Mouse (Mus musculus): ENCODE results near the gene Abat. TPM values are rescaled to one million over a fixed set of nuclear protein-coding genes. Genes with fewer than 3 reads are reported as not detected.

The Abat gene
- polyA plus RNA-seq, 1 experiment from 2014 or later: 25.8 TPM

DNA sequence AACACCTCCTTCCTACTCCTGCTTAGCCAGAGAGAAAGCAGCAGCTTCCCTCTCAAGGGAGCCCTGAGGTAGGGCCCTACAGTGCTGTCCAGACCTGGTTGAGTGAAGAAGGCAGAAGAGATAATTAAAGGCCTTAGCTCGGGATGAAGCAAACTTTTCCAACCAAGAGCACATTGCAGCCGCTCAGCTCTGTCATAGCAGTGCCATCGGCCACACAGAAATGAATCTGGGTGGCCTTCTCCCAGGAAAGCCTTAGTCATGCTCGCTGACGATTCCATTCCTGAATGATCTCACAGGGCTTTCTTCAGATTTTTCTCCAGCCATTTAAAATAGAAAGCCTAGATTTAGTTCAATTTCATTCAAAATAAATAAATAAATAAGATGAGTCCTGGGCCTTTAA is 3.3 kb upstream of the Abat start:
- DNase-seq (ENCODE audit: low read depth, low spot score) (no peak), ATAC-seq (no peak)
- in situ Hi-C loops (cut with MboI; ENCODE audit: low pct_unique_long_range_greater_than_20kb): no loop called here
- ChIA-PET CTCF (interaction anchor here (5.6 kb wide), 1 partner anchor 15 kb away, joined by 18 read pairs; no protein-coding TSS in a partner anchor), POLR2A (no interaction called here)
- peaks cover 8% of the 10 kb centered on the region for H3K27me3 ChIP-seq
- TF ChIP-seq CTCF (IDR thresholded peaks at IDR 0.05): no peak

- no peak for TF ChIP-seq CTCF (IDR thresholded peaks at IDR 0.05)
- DNase-seq (ENCODE audit: low read depth, low spot score) (no peak), ATAC-seq (peak; percentile 41)
- ChIA-PET POLR2A (no interaction called here), CTCF (no interaction called here)
- peaks cover 8% of the 10 kb centered on the region for H3K27me3 ChIP-seq
- in situ Hi-C loops (cut with MboI; ENCODE audit: low pct_unique_long_range_greater_than_20kb): no loop called here
Measured at GRCm38 (mm10) chr16:8512830-8513229, 399 bp upstream of the Abat start.

DNA sequence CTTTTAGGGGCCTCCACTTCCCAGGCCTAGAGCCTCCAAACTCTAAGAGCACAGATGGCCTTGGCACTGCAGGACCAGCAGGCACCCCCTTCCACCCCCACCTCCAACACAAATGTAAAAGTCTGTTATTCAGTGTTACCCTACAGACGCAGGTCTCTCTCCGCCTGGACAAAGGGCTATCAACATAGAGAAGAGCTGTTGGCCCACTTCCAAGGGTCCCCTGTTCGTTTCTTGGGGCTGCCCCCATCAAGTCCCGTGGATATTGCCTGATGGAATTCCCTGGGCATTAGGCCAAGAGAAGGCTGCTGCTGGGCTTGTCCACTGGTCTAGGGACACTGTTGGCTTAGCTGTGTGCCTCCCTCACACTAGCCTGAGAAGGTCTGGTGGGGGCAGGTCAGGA is 951 bp downstream of the Abat start:
- peaks cover 8% of the 10 kb centered on the region for H3K27me3 ChIP-seq
- no peak for TF ChIP-seq CTCF (IDR thresholded peaks at IDR 0.05)
- CTCF ChIA-PET: interaction anchor here (1.3 kb wide), 1 partner anchor 24 kb away, joined by 3 read pairs; no protein-coding TSS in a partner anchor
- POLR2A ChIA-PET: interaction anchor here (1.0 to 1.2 kb wide), 2 partner anchors 71 to 157 kb away, joined by 3 read pairs; no protein-coding TSS in a partner anchor
- in situ Hi-C loops (cut with MboI; ENCODE audit: low pct_unique_long_range_greater_than_20kb): no loop called here
- ATAC-seq: no peak
- DNase-seq (ENCODE audit: low read depth, low spot score): no peak

GRCm38 (mm10) chr16:8520525-8520924 is 7.3 kb downstream of the Abat start:
- no peak for ATAC-seq
- no peak for DNase-seq (ENCODE audit: low read depth, low spot score)
- TF ChIP-seq CTCF (IDR thresholded peaks at IDR 0.05): no peak
- no peaks in the 10 kb centered on the region for H3K27me3 ChIP-seq
- in situ Hi-C loops (cut with MboI; ENCODE audit: low pct_unique_long_range_greater_than_20kb): no loop called here
- ChIA-PET POLR2A (no interaction called here), CTCF (interaction anchor here (1.2 kb wide), 1 partner anchor 62 kb away, joined by 3 read pairs; no protein-coding TSS in a partner anchor)

DNA sequence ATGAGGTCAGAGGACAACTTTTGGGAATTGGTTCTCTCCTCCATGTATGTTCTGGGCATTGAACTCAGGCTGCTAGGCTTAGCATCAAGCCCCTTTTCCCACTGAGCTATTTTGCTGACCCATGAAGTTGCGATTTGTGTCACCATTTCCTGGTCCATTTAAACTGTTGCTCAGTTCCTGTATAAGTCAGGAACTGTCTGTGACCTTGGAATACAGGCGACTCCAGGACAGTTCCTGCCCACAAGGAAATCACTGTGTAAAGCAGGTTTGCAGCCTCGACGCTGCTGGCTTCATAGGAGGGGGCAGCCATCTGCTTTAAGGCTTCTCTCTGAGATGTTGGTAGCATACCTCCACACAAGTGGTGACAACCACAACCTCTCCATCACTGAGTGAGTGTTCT is 8.1 kb downstream of the Abat start:
- no peak for TF ChIP-seq CTCF (IDR thresholded peaks at IDR 0.05)
- in situ Hi-C loops (cut with MboI; ENCODE audit: low pct_unique_long_range_greater_than_20kb): no loop called here
- ChIA-PET POLR2A (no interaction called here), CTCF (no interaction called here)
- H3K27me3 ChIP-seq: no peaks in the 10 kb centered on the region
- ATAC-seq (no peak), DNase-seq (ENCODE audit: low read depth, low spot score) (no peak)

DNA sequence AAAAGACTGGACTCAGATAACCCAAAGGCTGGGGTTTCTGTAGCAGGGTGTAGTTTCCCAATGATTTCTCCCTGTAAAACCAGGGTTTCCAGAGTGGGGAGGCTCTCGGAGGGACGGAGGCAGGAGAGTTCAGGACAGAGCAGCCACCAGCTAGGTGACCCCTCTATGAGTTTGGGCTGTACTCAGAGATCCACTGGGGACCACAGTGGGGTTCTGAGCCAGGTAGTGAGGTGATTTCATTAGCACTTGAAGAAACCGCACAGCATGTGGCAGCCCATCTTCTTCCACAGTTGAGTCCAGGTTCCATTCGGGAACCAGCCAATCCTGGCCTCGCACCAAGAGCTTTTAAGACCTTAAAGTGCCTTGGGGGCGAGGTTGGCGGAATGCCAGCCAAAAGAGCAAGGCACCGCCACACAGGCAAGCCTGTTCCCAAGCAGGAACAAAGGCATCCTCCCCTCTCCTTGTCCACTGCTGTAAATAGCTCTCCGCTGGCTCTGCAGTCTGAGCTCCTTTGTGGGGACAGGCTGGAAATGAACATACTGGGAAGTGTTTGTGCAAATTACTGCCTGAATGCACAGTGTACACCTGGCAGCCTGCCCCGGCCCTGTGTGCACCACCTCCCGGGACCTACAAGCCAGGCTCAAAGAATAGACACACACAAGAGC is 10.4 kb downstream of the Abat start:
- CTCF ChIA-PET: interaction anchor here (1.2 to 1.3 kb wide), 2 partner anchors 30 to 52 kb away, joined by 3 to 5 read pairs; no protein-coding TSS in a partner anchor
- ATAC-seq (no peak), DNase-seq (ENCODE audit: low read depth, low spot score) (no peak)
- no peaks in the 10 kb centered on the region for H3K27me3 ChIP-seq
- TF ChIP-seq CTCF (IDR thresholded peaks at IDR 0.05): no peak
- POLR2A ChIA-PET: no interaction called here
- in situ Hi-C loops (cut with MboI; ENCODE audit: low pct_unique_long_range_greater_than_20kb): no loop called here

GRCm38 (mm10) chr16:8524163-8524847 is 11.1 kb downstream of the Abat start:
- in situ Hi-C loops (cut with MboI; ENCODE audit: low pct_unique_long_range_greater_than_20kb): no loop called here
- TF ChIP-seq CTCF (IDR thresholded peaks at IDR 0.05): no peak
- ATAC-seq (no peak), DNase-seq (ENCODE audit: low read depth, low spot score) (no peak)
- CTCF ChIA-PET: interaction anchor here (1.2 to 1.3 kb wide), 2 partner anchors 29 to 52 kb away, joined by 3 to 5 read pairs; no protein-coding TSS in a partner anchor
- no peaks in the 10 kb centered on the region for H3K27me3 ChIP-seq
- POLR2A ChIA-PET: interaction anchor here (0.6 kb wide), 1 partner anchor 306 kb away, joined by 3 read pairs; no protein-coding TSS in a partner anchor

GRCm38 (mm10) chr16:8525293-8525692 is 12.1 kb downstream of the Abat start:
- ChIA-PET POLR2A (interaction anchor here (0.6 kb wide), 1 partner anchor 305 kb away, joined by 3 read pairs; no protein-coding TSS in a partner anchor), CTCF (no interaction called here)
- ATAC-seq (no peak), DNase-seq (ENCODE audit: low read depth, low spot score) (no peak)
- H3K27me3 ChIP-seq: no peaks in the 10 kb centered on the region
- no peak for TF ChIP-seq CTCF (IDR thresholded peaks at IDR 0.05)
- in situ Hi-C loops (cut with MboI; ENCODE audit: low pct_unique_long_range_greater_than_20kb): no loop called here

- DNase-seq (ENCODE audit: low read depth, low spot score) (no peak), ATAC-seq (no peak)
- H3K27me3 ChIP-seq: no peaks in the 10 kb centered on the region
- ChIA-PET CTCF (no interaction called here), POLR2A (no interaction called here)
- TF ChIP-seq CTCF (IDR thresholded peaks at IDR 0.05): no peak
- in situ Hi-C loops (cut with MboI; ENCODE audit: low pct_unique_long_range_greater_than_20kb): no loop called here
Measured at GRCm38 (mm10) chr16:8525877-8526276, 12.6 kb downstream of the Abat start.

GRCm38 (mm10) chr16:8529389-8529788 is 16.2 kb downstream of the Abat start:
- in situ Hi-C loops (cut with MboI; ENCODE audit: low pct_unique_long_range_greater_than_20kb): no loop called here
- no peak for ATAC-seq
- H3K27me3 ChIP-seq: no peaks in the 10 kb centered on the region
- no peak for DNase-seq (ENCODE audit: low read depth, low spot score)
- ChIA-PET CTCF (no interaction called here), POLR2A (no interaction called here)
- TF ChIP-seq CTCF (IDR thresholded peaks at IDR 0.05): no peak

- ChIA-PET POLR2A (no interaction called here), CTCF (interaction anchor here (0.8 kb wide), 1 partner anchor 26 kb away, joined by 3 read pairs; no protein-coding TSS in a partner anchor)
- ATAC-seq (no peak), DNase-seq (ENCODE audit: low read depth, low spot score) (no peak)
- in situ Hi-C loops (cut with MboI; ENCODE audit: low pct_unique_long_range_greater_than_20kb): no loop called here
- no peaks in the 10 kb centered on the region for H3K27me3 ChIP-seq
- no peak for TF ChIP-seq CTCF (IDR thresholded peaks at IDR 0.05)
Measured at GRCm38 (mm10) chr16:8530018-8530417, 16.8 kb downstream of the Abat start.
